Mouse (Mus musculus) heart, adult 11 months (tissue): ENCODE measurements around the gene D030056L22Rik.

Source experiments
- DNase-seq: peaks from one replicate; pipeline ENCODE4 v3.0.0; 2022

D030056L22Rik gene

DNA sequence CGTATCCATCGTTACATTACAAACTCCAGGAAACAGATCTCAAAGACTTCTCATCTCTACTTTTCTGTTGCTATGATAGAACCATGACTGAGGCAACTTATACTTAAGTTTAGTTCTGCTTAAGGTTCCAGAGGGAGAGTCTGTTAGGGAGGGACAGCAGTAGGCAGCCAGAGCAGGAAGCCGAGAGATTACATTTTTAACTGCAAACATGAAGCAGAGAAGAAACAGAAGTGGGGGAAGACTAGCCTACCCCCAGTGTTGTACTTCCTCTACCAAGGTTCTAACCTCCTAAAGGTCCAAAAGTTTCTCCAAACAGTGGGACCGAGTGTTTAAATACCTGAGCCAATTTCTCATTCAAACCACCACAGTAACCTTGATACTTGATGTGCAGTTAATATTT, 22.9 kb downstream of the D030056L22Rik start:
- peak; percentile 41 for DNase-seq

DNA sequence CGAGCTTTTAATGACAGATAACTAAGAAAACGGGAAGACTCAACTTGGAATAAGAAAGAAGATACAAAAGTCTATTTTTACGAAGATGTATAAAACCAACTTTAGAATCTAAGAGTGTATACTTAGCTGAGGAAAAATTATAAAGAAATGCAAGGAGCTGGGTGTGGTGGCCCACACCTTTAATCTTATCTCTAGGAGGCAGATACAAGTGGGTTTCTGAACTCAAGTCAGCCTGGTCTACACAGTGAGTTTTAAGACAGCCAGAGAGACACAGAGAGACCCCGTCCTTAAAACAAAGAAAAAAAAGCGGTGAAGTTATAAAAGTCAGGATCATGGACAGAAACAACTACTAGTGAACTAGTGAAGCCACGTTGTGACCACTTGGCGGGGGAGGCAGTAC, 26.2 kb downstream of the D030056L22Rik start:
- peak; percentile 25 for DNase-seq

- DNase-seq: no peak
These were observed 31.0 kb downstream of the D030056L22Rik start for GRCm38 (mm10) chr19:18743946-18744345.

- no peak for DNase-seq
These were observed 33.8 kb downstream of the D030056L22Rik start for GRCm38 (mm10) chr19:18746576-18747340.

- DNase-seq: no peak
These were observed 34.4 kb downstream of the D030056L22Rik start for GRCm38 (mm10) chr19:18747379-18747778.

DNA sequence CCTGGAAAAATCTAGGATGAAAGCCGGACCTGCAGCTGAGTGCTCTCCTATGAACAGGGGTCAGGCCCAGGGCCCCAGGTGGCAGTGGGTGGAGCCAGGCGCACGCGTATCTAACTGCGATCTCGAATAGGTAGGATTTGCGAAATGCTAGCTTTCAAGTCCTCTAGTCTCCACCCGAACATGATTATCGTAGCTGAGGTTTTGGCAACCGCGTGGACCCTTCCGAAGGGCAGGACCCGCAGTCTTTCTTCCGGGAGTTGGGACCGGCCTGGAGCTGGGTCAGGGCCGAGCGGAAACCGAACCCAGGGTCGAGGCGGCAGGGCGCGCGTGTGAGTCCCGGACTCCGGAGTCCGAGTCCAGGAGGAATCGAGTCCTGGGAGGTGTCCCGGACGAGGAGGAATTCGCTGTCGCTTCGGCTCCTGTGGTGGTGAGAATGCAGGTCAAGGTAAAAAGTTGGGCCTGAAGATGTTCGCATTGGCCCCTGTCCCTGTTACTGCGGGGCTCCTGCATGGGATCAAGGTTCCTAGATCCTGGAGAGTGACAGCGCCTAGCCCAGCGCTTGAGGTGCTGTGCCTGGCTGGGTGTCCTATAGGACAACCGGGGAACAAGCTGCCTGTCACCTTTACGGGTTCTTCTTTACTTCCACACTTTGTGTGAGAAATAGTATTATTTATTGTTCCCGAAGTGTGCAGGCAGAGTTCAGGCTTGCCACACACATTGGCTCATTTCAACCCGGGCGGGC, 36.8 kb downstream of the D030056L22Rik start, which contains the start of gene Trpm6:
TSS of gene Trpm6 (plus strand) at position 386 of the 742 bp plus-strand sequence.
- DNase-seq: no peak

DNA sequence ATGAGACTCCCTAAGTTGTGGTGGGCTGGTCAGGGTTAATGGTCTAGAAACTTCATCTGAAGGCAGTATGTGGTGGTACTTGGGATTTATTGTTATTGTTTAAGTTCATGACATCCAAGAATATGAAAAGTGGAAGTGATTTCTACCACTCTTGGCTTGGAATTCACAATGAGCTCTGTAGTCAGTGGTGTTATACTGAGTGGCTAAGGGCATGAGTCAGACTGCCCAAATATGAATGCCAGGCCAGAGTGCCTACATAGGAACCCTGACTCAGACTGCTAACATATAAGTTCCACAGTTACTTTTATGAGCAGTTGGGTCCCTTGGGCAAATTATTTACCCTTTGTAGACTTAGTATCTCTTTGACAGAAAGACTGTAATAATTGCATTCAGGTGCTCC, 44.2 kb downstream of the D030056L22Rik start:
- DNase-seq: no peak

GRCm38 (mm10) chr19:18757706-18758105, 44.7 kb downstream of the D030056L22Rik start:
- peak; percentile 66 for DNase-seq

GRCm38 (mm10) chr19:18758269-18758668, 45.3 kb downstream of the D030056L22Rik start:
- DNase-seq: peak; percentile 27

DNA sequence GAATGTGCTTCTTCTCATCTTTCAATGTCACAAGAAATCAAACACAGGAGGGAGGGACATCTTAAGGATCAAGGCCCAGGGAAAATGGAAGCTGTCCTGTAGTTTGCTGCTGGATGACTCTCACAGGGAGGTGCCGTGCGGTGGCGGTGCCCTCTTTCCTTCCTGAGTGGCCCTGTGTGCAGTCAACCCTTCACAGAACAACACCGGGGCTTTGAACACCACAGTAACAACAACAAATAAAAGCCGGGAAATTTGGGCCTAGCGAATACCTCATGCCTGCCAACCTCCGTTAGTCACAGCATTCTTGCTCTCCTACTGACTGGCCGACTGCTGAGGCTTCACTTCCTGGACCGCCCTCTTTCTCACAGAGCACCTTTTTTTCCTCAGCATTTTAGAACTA, 45.9 kb downstream of the D030056L22Rik start:
- DNase-seq: peak; percentile 80

GRCm38 (mm10) chr19:18766399-18766798, 53.4 kb downstream of the D030056L22Rik start:
- DNase-seq: no peak
